Mouse (Mus musculus): ENCODE data around the gene Dpp9. TPM values are rescaled to one million over a fixed set of nuclear protein-coding genes. Genes with fewer than 3 reads are reported as not detected.

The Dpp9 gene
- polyA plus RNA-seq, 1 experiment: 28.8 TPM

DNA sequence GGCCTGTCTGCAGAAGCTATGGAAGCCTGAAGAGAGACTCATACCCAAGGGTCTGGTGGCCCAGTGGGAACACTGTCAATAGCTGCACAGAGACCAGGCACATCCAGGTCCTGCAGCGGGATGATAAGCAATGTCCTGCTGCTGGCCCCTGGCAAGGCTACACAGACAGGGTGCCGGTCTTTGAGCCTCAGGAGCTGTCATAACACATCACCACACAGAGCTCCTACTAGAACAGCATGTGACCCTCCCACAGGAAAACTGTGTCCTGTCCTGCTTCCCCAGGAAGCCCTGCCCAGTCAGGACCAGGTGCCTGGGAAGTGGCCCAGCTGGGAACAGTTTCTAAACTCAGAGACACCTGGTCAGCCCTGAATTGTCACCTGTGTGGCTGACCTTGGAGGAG is 7.6 kb downstream of the Dpp9 start:
- Histone ChIP-seq H3K27ac (ENCODE audit: insufficient read depth, low read length) (no peak overlapping the region), H3K4me3 (ENCODE audit: insufficient read depth, low read length) (no peak overlapping the region), H3K4me1 (ENCODE audit: control insufficient read depth, insufficient read depth, low read length) (no peaks in the 10 kb centered on the region)
- no peak for TF ChIP-seq CTCF (IDR thresholded peaks at IDR 0.05; ENCODE audit: borderline replicate concordance, insufficient read depth, low read length)
- TF ChIP-seq POLR2A (IDR thresholded peaks at IDR 0.05; ENCODE audit: low read depth, low read length): no peak

DNA sequence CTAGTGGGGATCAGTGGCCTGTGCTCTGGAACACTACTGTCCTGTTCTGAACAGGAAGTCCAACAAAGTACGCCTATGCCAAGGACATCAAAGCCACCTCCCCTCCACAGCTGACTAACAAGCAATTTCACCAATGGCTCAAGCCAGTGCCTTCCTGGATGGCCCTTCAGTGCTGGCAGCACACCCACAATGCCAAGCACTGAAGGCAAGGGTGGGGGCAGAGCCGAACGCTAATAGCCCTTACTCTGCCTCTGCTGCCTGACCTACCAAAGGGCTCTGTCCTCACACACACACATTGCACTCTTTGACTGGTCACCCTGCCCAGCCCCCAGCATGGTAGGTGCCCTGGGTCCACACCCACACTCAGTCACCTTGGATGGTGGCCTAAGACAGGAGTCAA is 9.9 kb downstream of the Dpp9 start:
- Histone ChIP-seq H3K4me3 (ENCODE audit: insufficient read depth, low read length) (no peak overlapping the region), H3K27ac (ENCODE audit: insufficient read depth, low read length) (no peak overlapping the region), H3K4me1 (ENCODE audit: control insufficient read depth, insufficient read depth, low read length) (no peaks in the 10 kb centered on the region)
- no peak for TF ChIP-seq CTCF (IDR thresholded peaks at IDR 0.05; ENCODE audit: borderline replicate concordance, insufficient read depth, low read length)
- no peak for TF ChIP-seq POLR2A (IDR thresholded peaks at IDR 0.05; ENCODE audit: low read depth, low read length)

DNA sequence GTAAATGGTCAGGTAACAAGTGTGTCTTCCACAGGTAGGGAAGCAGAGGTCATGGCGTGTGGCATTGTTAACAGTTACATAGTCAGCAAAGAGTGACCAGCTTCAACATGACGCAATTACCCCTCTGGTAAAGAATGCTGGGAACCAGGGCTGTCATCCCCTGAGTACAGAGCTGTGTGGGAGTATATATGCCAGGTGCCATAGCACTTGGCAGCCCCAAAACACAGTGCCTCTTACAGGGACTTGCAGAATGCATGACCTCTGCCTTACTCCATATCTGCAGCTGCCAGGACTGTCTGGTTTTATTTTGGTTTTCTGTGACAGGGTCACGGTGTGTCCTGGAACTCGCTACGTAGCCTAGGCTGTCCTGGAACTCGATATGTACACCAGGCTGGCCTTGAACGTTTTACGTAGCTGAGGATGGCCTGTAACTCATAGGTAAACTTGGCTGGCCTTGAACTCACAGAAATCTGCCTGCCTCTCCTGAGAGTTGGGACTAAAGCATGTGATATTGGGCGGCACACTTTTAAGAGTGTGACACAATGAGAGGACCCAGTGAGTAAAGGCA is 10.7 kb downstream of the Dpp9 start:
- no peak overlapping the region for H3K4me3 ChIP-seq (ENCODE audit: insufficient read depth, low read length)
- H3K27ac ChIP-seq (ENCODE audit: insufficient read depth, low read length): no peak overlapping the region
- no peak for TF ChIP-seq CTCF (IDR thresholded peaks at IDR 0.05; ENCODE audit: borderline replicate concordance, insufficient read depth, low read length)
- TF ChIP-seq POLR2A (IDR thresholded peaks at IDR 0.05; ENCODE audit: low read depth, low read length): no peak
- no peaks in the 10 kb centered on the region for H3K4me1 ChIP-seq (ENCODE audit: control insufficient read depth, insufficient read depth, low read length)

DNA sequence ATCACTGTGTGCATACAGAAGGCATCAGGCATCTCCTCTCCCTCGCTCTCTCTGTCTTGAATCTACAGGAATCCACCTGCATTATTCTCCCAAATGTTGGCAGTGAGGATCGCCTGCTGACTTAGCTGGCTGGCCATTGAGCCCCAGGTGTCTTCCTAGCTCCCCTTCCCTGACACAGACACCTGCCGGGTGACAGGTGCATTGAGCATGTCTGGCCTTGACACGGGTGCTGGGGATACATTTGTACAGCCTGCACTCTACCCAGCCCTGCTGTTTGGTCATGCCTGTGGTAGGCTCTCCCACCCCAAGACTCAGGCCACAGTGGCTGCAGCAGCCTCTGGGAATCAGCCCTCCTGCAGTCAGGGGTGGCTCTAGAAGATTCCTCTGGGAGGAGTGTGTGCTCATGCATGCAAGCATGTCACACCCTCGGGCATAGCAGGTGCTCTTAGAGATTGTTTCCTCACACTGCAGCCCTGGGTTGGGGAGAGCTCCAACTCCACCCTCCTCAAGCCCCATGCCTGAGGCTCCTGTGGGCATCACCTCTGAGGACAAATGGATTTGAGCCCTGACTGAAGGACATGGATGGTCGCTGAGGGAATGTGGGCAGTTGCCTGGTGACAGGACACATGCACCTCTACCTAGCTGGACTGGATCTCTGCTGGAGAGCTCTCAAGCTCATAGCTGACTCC is 11.6 kb downstream of the Dpp9 start:
- no peak overlapping the region for H3K27ac ChIP-seq (ENCODE audit: insufficient read depth, low read length)
- no peaks in the 10 kb centered on the region for H3K4me1 ChIP-seq (ENCODE audit: control insufficient read depth, insufficient read depth, low read length)
- TF ChIP-seq POLR2A (IDR thresholded peaks at IDR 0.05; ENCODE audit: low read depth, low read length) (no peak), CTCF (IDR thresholded peaks at IDR 0.05; ENCODE audit: borderline replicate concordance, insufficient read depth, low read length) (no peak)
- no peak overlapping the region for H3K4me3 ChIP-seq (ENCODE audit: insufficient read depth, low read length)

DNA sequence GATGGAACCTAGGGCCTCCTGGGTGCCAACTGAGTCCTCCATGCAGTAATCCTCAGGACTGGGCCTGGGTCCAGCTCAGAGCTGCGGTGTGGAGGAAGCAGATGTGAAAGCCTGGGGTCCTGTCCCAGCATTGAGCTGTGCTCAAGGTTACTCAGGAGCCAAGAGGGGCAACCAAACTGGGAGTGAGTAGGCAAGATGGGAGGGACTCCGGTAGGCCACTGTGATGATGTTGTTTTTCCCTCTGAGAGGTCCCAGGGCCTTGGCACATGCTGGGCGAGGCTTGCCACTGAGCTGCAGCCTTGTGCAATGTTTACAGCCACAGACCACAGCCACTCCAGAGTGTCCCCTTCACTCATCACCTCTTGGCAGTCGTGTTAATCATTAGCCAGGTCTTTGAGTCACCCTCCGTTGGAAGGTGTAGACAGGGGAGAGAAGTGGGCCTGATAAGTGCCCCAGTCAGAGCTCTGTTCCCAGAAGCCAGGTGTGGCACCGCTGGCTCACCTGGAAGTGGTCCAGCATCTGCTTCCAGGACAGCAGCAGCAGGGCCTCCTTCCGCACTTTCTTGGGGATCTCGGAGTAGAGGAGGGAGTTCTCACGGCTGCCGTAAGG is 12.3 kb downstream of the Dpp9 start:
- Histone ChIP-seq H3K4me3 (ENCODE audit: insufficient read depth, low read length) (no peak overlapping the region), H3K4me1 (ENCODE audit: control insufficient read depth, insufficient read depth, low read length) (no peaks in the 10 kb centered on the region), H3K27ac (ENCODE audit: insufficient read depth, low read length) (no peak overlapping the region)
- TF ChIP-seq CTCF (IDR thresholded peaks at IDR 0.05; ENCODE audit: borderline replicate concordance, insufficient read depth, low read length) (no peak), POLR2A (IDR thresholded peaks at IDR 0.05; ENCODE audit: low read depth, low read length) (no peak)

DNA sequence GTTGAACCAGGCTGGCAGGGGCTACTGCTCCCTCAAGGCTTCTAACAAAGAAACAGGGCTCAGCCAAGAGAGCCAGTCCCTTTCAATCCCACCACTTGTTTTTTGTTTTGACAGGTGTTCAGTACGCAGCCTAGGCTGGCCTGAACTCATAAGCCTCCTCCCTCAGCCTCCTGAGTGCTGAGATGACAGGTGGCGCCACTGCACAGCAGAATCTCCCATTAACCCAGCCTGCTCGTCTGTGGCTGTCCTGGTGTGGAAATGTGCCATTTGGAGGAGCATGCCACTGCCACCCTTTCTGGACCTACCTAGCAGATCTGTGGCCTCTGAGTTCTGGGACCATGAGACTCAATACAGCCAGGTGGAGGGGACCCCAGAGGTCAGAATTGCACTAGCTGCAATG is 15.0 kb downstream of the Dpp9 start:
- H3K4me1 ChIP-seq (ENCODE audit: control insufficient read depth, insufficient read depth, low read length): no peaks in the 10 kb centered on the region
- no peak overlapping the region for H3K27ac ChIP-seq (ENCODE audit: insufficient read depth, low read length)
- H3K4me3 ChIP-seq (ENCODE audit: insufficient read depth, low read length): no peak overlapping the region
- peak; percentile 52; the same call in 1 of the 2 replicates for TF ChIP-seq CTCF (IDR thresholded peaks at IDR 0.05; ENCODE audit: borderline replicate concordance, insufficient read depth, low read length)
- TF ChIP-seq POLR2A (IDR thresholded peaks at IDR 0.05; ENCODE audit: low read depth, low read length): no peak

DNA sequence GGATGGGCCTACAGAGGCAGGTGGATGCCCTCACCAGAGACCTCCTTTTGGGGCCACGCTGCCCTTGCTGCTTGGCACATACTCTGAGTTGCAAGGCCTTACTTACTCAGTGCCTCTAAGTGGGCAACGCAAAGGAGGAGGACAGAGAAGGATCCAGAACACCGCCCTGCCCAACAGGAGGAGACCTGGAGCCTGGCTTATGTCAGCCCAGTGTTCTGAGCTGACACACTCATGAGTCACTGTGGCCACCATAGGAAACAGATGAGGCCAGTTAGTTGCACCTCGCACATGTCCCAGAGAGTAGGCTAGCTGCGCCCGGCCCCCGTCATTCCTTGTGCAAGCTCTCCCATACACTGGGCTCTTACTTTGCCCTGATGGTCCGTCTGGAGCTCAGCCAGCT is 16.2 kb downstream of the Dpp9 start:
- Histone ChIP-seq H3K4me3 (ENCODE audit: insufficient read depth, low read length) (no peak overlapping the region), H3K4me1 (ENCODE audit: control insufficient read depth, insufficient read depth, low read length) (no peaks in the 10 kb centered on the region), H3K27ac (ENCODE audit: insufficient read depth, low read length) (no peak overlapping the region)
- TF ChIP-seq POLR2A (IDR thresholded peaks at IDR 0.05; ENCODE audit: low read depth, low read length) (no peak), CTCF (IDR thresholded peaks at IDR 0.05; ENCODE audit: borderline replicate concordance, insufficient read depth, low read length) (no peak)

DNA sequence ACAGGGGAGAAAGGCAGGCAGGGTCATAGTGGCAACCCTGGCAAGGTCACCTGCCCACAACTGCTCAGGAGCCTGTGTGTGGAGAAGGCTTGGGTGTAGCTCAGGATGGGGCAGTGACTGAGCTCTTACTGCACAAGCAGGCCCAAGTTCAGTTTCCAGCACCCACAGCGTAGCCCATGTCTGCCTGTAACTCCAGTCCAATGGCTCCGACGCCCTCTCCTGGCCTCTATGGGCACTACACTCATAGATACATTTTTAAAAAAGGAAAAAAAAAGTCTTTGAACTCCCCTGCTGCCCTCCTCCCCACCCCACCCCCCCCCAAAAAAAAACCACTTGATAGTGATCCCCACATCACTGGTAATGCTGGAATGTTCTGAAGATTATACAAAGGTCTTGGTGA is 17.1 kb downstream of the Dpp9 start:
- Histone ChIP-seq H3K4me3 (ENCODE audit: insufficient read depth, low read length) (no peak overlapping the region), H3K27ac (ENCODE audit: insufficient read depth, low read length) (no peak overlapping the region)

DNA sequence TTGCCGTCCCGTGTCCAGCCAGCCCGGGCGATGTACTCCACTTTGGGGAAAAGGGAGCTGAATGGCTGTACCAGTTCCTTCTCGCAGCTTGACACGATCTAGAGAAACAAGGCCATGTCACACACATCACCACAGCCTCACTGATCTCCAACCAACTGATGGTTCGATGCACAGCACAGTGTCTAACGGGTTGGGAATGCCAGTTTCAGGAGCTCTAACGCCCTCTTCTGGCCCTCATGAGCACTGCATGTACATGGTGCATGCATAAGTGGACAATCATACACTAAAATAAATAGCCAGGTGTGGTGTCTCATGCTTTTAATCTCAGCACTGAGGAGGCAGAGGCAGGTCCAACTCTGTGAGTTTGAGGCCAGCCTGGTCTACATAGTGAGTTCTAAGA is 18.1 kb downstream of the Dpp9 start:
- peak; percentile 35; the same call in 1 of the 2 replicates for TF ChIP-seq CTCF (IDR thresholded peaks at IDR 0.05; ENCODE audit: borderline replicate concordance, insufficient read depth, low read length)
- no peak for TF ChIP-seq POLR2A (IDR thresholded peaks at IDR 0.05; ENCODE audit: low read depth, low read length)
- Histone ChIP-seq H3K4me1 (ENCODE audit: control insufficient read depth, insufficient read depth, low read length) (no peaks in the 10 kb centered on the region), H3K27ac (ENCODE audit: insufficient read depth, low read length) (no peak overlapping the region), H3K4me3 (ENCODE audit: insufficient read depth, low read length) (no peak overlapping the region)

More for the DNA sequence above, 17.1 kb downstream of the Dpp9 start:
- H3K4me1 ChIP-seq (ENCODE audit: control insufficient read depth, insufficient read depth, low read length): no peaks in the 10 kb centered on the region
- TF ChIP-seq CTCF (IDR thresholded peaks at IDR 0.05; ENCODE audit: borderline replicate concordance, insufficient read depth, low read length) (0 out of 2 replicates have a peak, but pooled peaks have one; percentile 17), POLR2A (IDR thresholded peaks at IDR 0.05; ENCODE audit: low read depth, low read length) (no peak)

DNA sequence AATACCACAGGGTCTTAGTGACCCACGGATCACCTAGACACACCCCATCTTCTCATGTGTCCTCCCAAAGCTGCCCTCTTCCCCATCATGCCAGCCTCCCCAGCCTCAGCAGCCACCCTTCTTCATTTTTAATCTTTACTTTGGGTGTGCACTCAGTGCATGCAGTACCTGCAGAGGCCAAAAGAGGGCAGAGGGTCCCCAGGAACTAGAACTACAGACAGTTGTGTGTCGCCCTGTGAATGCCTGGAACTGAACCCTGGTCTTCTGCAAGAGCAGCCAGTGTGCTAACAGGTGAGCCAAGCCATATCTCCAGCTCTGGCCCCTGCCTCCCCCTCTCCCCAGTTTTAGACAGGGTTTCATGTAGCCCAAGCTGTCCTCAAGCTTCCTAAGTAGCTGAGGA is 21.8 kb downstream of the Dpp9 start:
- TF ChIP-seq POLR2A (IDR thresholded peaks at IDR 0.05; ENCODE audit: low read depth, low read length) (no peak), CTCF (IDR thresholded peaks at IDR 0.05; ENCODE audit: borderline replicate concordance, insufficient read depth, low read length) (0 out of 2 replicates have a peak, but pooled peaks have one; percentile 14)
- Histone ChIP-seq H3K27ac (ENCODE audit: insufficient read depth, low read length) (no peak overlapping the region), H3K4me1 (ENCODE audit: control insufficient read depth, insufficient read depth, low read length) (no peaks in the 10 kb centered on the region), H3K4me3 (ENCODE audit: insufficient read depth, low read length) (no peak overlapping the region)

All from embryonic fibroblast, embryonic 13.5 days (primary cell).